Mouse (Mus musculus): ENCODE results near the gene Pdf. TPM values are rescaled to one million over a fixed set of nuclear protein-coding genes. Genes with fewer than 3 reads are reported as not detected.
"Not testable (repeated sequence)": the region's sequence is repeated elsewhere in the genome, so short reads cannot be mapped to it uniquely, and the experiment has no call there.

The Pdf gene
- polyA plus RNA-seq, 1 experiment from 2014 or later = 44.8 TPM

GRCm38 (mm10) chr8:106996339-106996738 is 52.1 kb downstream of the Pdf start:
- H3K4me1 ChIP-seq (ENCODE audit: control insufficient read depth, insufficient read depth, low read length); H3K9me3 ChIP-seq (ENCODE audit: control insufficient read depth, low read length); H3K36me3 ChIP-seq (ENCODE audit: control insufficient read depth, insufficient read depth, low read length); H3K27me3 ChIP-seq (ENCODE audit: control insufficient read depth, insufficient read depth, low read length); H3K9ac ChIP-seq (ENCODE audit: low read length); H3K4me3 ChIP-seq (ENCODE audit: low read depth, low read length); DNase-seq (ENCODE audit: low spot score); H3K27ac ChIP-seq (ENCODE audit: low read depth, low read length); ATAC-seq (ENCODE audit: insufficient read depth, low FRiP score, low TSS enrichment); H3K4me2 ChIP-seq (ENCODE audit: low read depth): not testable (repeated sequence)
- WGBS = 92% methylated on average over 4 of the region's 4 CpGs

Small RNAs within 50 kb of the gene (microRNA-seq; reads per million reads assigned to microRNA genes)
- gene Mir7075 = 1.8 reads per million

Other genes starting within 250 kb of the Pdf start
- 0.09 and 0.28 TPM in 2 replicates for gene Has3, start 178.4 kb downstream of the Pdf start, polyA plus RNA-seq (2014; fragmentation: Nextera tagmentation; extraction: Ambion mirVana)
- 71.7 and 80.0 TPM in 2 replicates for gene Utp4, start 155.0 kb downstream of the Pdf start, polyA plus RNA-seq (2014; fragmentation: Nextera tagmentation; extraction: Ambion mirVana)
- gene Sntb2, start 112.9 kb downstream of the Pdf start, polyA plus RNA-seq (2014; fragmentation: Nextera tagmentation; extraction: Ambion mirVana) = 6.3 and 7.7 TPM in 2 replicates
- gene Vps4a, start 17.4 kb downstream of the Pdf start, polyA plus RNA-seq (2014; fragmentation: Nextera tagmentation; extraction: Ambion mirVana) = 100 and 105 TPM in 2 replicates
- 42.4 and 42.8 TPM in 2 replicates for gene Cog8, start 8.1 kb upstream of the Pdf start, polyA plus RNA-seq (2014; fragmentation: Nextera tagmentation; extraction: Ambion mirVana)
- gene Nip7, start 8.3 kb upstream of the Pdf start, polyA plus RNA-seq (2014; fragmentation: Nextera tagmentation; extraction: Ambion mirVana) = 86.1 and 88.8 TPM in 2 replicates
- gene Tmed6, start 17.0 kb upstream of the Pdf start, polyA plus RNA-seq (2014; fragmentation: Nextera tagmentation; extraction: Ambion mirVana) = not detected in 2 replicates
- gene Terf2, start 47.9 kb upstream of the Pdf start, polyA plus RNA-seq (2014; fragmentation: Nextera tagmentation; extraction: Ambion mirVana) = 15.0 and 15.5 TPM in 2 replicates
- 164 and 165 TPM in 2 replicates for gene Cyb5b, start 102.0 kb upstream of the Pdf start, polyA plus RNA-seq (2014; fragmentation: Nextera tagmentation; extraction: Ambion mirVana)
- 8.8 and 11.2 TPM in 2 replicates for gene Nfat5, start 244.9 kb upstream of the Pdf start, polyA plus RNA-seq (2014; fragmentation: Nextera tagmentation; extraction: Ambion mirVana)

Measured in neural tube, embryonic 11.5 days (tissue).